Mouse (Mus musculus) kidney, adult 8-10 months (tissue): ENCODE measurements at regions not wholly inside any gene's neighbourhood (a gene's known extent, or its start where the extent isn't known, plus 50 kb on each side); places are given as distances from the start of the nearest gene placed in this dataset.

Experiments
- DNase-seq, 2 experiments: peaks; one replicate each; pipeline ENCODE4 v3.0.0; 2022

- DNase-seq: peak; percentile 88 to 92
Observed at GRCm38 (mm10) chr13:114680379-114680733, 137.7 kb upstream of the Mocs2 start.

- no peak for DNase-seq
Observed at GRCm38 (mm10) chr13:114681196-114681595, 136.8 kb upstream of the Mocs2 start.

DNA sequence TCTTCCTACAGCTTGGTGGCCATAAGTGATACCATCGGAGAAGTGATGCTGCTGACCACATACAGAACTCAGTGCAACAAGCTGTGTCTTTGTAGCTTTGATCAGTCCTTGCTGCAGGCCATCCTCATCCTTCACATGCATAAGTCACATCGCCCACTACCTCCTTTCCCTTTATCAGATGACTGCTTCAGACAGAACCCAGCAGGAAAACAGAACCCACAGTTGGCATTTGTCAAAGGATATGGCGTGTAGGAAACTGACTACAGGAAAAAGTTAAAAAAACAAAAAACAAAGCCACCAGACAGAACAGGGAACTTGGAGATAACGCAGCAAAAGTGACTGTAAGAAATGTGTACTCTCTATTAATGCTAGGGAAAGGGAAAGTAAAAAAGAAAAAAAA, 136.1 kb upstream of the Mocs2 start:
- DNase-seq: no peak

- no peak for DNase-seq
Observed at GRCm38 (mm10) chr13:114682891-114683290, 135.1 kb upstream of the Mocs2 start.

- no peak for DNase-seq
Observed at GRCm38 (mm10) chr13:114684298-114684697, 133.7 kb upstream of the Mocs2 start.

DNA sequence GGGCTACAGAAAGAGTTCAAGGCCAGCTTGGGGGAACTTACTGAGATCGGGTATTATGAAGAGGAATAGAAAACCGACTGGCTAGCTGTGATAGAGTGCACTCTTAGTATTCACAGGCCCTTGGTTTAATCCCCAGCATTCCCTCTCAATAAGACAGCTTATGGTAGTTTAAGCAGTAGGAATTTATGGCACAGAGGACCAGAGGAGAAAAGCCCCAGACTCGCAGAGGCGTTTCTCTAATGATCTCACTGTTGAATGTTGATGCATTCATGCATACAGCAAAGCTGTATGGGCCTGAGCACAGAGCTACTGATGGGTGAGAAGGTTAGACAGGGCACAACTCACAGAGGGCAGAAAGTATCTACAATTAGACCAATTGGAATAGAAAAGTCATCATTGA, 132.7 kb upstream of the Mocs2 start:
- no peak for DNase-seq

DNA sequence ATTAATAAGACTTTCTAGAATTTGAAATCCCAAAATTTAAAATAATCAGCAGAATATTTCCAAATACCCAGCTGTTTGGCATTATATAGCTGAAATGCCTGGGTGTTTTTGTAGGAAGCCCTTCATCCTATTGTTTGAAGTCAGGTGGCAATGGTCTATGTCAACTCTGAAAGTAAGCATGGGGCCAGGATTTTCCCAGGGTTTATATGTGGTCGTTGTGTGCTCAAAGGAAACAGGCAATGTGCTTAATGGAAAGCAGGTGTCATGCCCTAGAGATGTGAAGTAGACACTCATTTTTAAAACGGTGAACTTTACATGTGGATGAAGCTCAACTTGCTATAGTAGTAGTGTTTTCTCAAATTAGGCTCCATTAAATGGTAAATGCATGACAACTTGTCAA, 105.4 kb upstream of the Mocs2 start:
- DNase-seq: no peak

GRCm38 (mm10) chr13:114719771-114720170, 98.3 kb upstream of the Mocs2 start:
- peak in 1 of 2 experiments; percentile 5 for DNase-seq

DNA sequence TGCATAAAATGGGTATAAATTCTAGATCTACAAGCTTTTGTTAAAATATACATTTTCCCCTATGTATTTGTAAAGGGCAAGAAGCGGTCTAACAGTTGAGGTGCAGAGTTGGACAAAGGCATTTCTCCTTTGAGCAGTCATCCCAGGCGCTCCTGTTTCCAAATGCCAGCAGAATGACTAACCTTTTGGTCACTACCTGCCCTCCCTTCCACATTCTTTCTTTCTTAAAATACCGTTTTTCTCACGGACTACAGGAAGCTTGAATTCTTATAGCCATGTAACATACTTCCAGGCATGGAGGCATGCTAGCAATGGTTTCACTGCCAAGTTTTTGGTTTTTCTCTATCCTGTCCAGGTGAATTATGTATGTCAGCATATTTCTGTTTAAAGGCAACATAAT, 91.2 kb upstream of the Mocs2 start:
- no peak for DNase-seq

GRCm38 (mm10) chr13:114735066-114735465, 83.0 kb upstream of the Mocs2 start:
- DNase-seq: no peak

- DNase-seq: no peak
Observed at GRCm38 (mm10) chr13:114736066-114736465, 82.0 kb upstream of the Mocs2 start.

- DNase-seq: no peak
Observed at GRCm38 (mm10) chr13:114742534-114742933, 75.5 kb upstream of the Mocs2 start.

DNA sequence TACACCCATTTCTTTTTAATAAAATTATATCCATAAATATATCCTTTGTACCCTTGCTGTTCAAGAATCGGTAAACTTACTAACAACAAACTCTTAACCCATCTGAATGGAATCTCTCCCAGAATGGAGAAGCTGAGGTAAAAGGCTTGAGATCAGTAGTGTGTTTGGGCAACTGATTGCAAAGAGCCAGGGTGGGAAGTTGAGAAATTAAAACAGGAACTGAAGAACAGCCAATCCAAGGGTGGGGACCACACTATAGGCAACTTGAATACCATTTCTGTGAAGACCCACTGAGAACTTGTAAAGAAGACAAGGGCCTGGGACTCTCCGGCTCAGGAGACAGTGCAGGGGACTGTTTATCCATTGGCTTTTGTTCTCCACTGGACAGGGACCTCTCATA, 72.2 kb upstream of the Mocs2 start:
- no peak for DNase-seq

- DNase-seq: peak; percentile 20 to 46
Observed at GRCm38 (mm10) chr13:114757459-114757858, 60.6 kb upstream of the Mocs2 start.

GRCm38 (mm10) chr13:114759886-114760285, 58.1 kb upstream of the Mocs2 start:
- DNase-seq: no peak

GRCm38 (mm10) chr13:114760901-114761300, 57.1 kb upstream of the Mocs2 start:
- no peak for DNase-seq
